Mouse (Mus musculus): ENCODE measurements around the gene Macf1. TPM values are rescaled to one million over a fixed set of nuclear protein-coding genes. Genes with fewer than 3 reads are reported as not detected.
A peak's percentile ranks its signal among the peaks of the same experiment; 100 is the strongest.

Macf1 gene
- total RNA-seq, 2 experiments from 2014 or later, result 76.5 to 88.0 TPM

GRCm38 (mm10) chr4:123401265-123401664 is 282.9 kb downstream of the Macf1 start:
- intact Hi-C loops (cut with DNase I; ENCODE audit: low total_unique reads), result no loop called here
- no peak for DNase-seq

- intact Hi-C loops (cut with DNase I; ENCODE audit: low total_unique reads), result no loop called here
- no peak for DNase-seq
Measured at GRCm38 (mm10) chr4:123397643-123398434, 286.3 kb downstream of the Macf1 start.

GRCm38 (mm10) chr4:123397049-123397448 is 287.1 kb downstream of the Macf1 start:
- intact Hi-C loops (cut with DNase I; ENCODE audit: low total_unique reads), result no loop called here
- DNase-seq, result no peak

GRCm38 (mm10) chr4:123395435-123396000 is 288.6 kb downstream of the Macf1 start:
- no peak for DNase-seq
- intact Hi-C loops (cut with DNase I; ENCODE audit: low total_unique reads), result no loop called here

GRCm38 (mm10) chr4:123394878-123395277 is 289.3 kb downstream of the Macf1 start:
- DNase-seq, result no peak
- intact Hi-C loops (cut with DNase I; ENCODE audit: low total_unique reads), result no loop called here

- intact Hi-C loops (cut with DNase I; ENCODE audit: low total_unique reads), result no loop called here
Measured at GRCm38 (mm10) chr4:123394269-123394668, 289.9 kb downstream of the Macf1 start.

GRCm38 (mm10) chr4:123393004-123393403 is 291.2 kb downstream of the Macf1 start:
- intact Hi-C loops (cut with DNase I; ENCODE audit: low total_unique reads), result no loop called here
- DNase-seq, result no peak

More at GRCm38 (mm10) chr4:123394269-123394668, 289.9 kb downstream of the Macf1 start:
- DNase-seq, result no peak

- peak; percentile 9 for DNase-seq
- intact Hi-C loops (cut with DNase I; ENCODE audit: low total_unique reads), result no loop called here
Measured at GRCm38 (mm10) chr4:123392187-123392586, 292.0 kb downstream of the Macf1 start.

- DNase-seq, result no peak
- intact Hi-C loops (cut with DNase I; ENCODE audit: low total_unique reads), result no loop called here
Measured at GRCm38 (mm10) chr4:123385028-123385427, 299.1 kb downstream of the Macf1 start.

- no peak for DNase-seq
- intact Hi-C loops (cut with DNase I; ENCODE audit: low total_unique reads), result no loop called here
Measured at GRCm38 (mm10) chr4:123383173-123383572, 301.0 kb downstream of the Macf1 start.

- intact Hi-C loops (cut with DNase I; ENCODE audit: low total_unique reads), result no loop called here
- DNase-seq, result no peak
Measured at GRCm38 (mm10) chr4:123382051-123382450, 302.1 kb downstream of the Macf1 start.

GRCm38 (mm10) chr4:123381598-123381997 is 302.6 kb downstream of the Macf1 start:
- intact Hi-C loops (cut with DNase I; ENCODE audit: low total_unique reads), result no loop called here
- DNase-seq, result no peak

GRCm38 (mm10) chr4:123376031-123376430 is 308.1 kb downstream of the Macf1 start:
- DNase-seq, result no peak
- intact Hi-C loops (cut with DNase I; ENCODE audit: low total_unique reads), result loop anchor here (10.0 kb wide), 1 partner anchor 129 kb away; no protein-coding TSS in a partner anchor

GRCm38 (mm10) chr4:123374316-123375008 is 309.7 kb downstream of the Macf1 start:
- intact Hi-C loops (cut with DNase I; ENCODE audit: low total_unique reads), result loop anchor here (10.0 kb wide), 1 partner anchor 130 kb away; no protein-coding TSS in a partner anchor

GRCm38 (mm10) chr4:123363555-123363954 is 320.6 kb downstream of the Macf1 start:
- intact Hi-C loops (cut with DNase I; ENCODE audit: low total_unique reads), result no loop called here
- no peak for DNase-seq

More at GRCm38 (mm10) chr4:123374316-123375008, 309.7 kb downstream of the Macf1 start:
- no peak for DNase-seq

- DNase-seq, result no peak
- intact Hi-C loops (cut with DNase I; ENCODE audit: low total_unique reads), result no loop called here
Measured at GRCm38 (mm10) chr4:123360771-123361170, 323.4 kb downstream of the Macf1 start.

GRCm38 (mm10) chr4:123358613-123359012 is 325.5 kb downstream of the Macf1 start:
- intact Hi-C loops (cut with DNase I; ENCODE audit: low total_unique reads), result no loop called here
- DNase-seq, result no peak

GRCm38 (mm10) chr4:123355941-123356340 is 328.2 kb downstream of the Macf1 start:
- intact Hi-C loops (cut with DNase I; ENCODE audit: low total_unique reads), result no loop called here
- DNase-seq, result no peak

- DNase-seq, result no peak
- intact Hi-C loops (cut with DNase I; ENCODE audit: low total_unique reads), result no loop called here
Measured at GRCm38 (mm10) chr4:123353271-123353877, 330.8 kb downstream of the Macf1 start.

GRCm38 (mm10) chr4:123343471-123343789 is 340.7 kb downstream of the Macf1 start:
- DNase-seq, result no peak
- intact Hi-C loops (cut with DNase I; ENCODE audit: low total_unique reads), result loop anchor here (5.0 kb wide), 1 partner anchor 36 kb away; no protein-coding TSS in a partner anchor

All from gastrocnemius, postnatal 14 days (tissue).